Mouse (Mus musculus): Measurements from ENCODE around the gene Rpl5.

GRCm38 (mm10) chr5:107948899-107949298 is 48.6 kb downstream of the Rpl5 start:
- no peak for TF ChIP-seq GATA1 (IDR thresholded peaks at IDR 0.05; ENCODE audit: borderline replicate concordance, low read length)
- no peak for TF ChIP-seq CTCF (IDR thresholded peaks at IDR 0.05; ENCODE audit: low read depth, low read length)
- no peak for TF ChIP-seq TAL1 (conservative IDR thresholded peaks at IDR 0.05; ENCODE audit: low read depth, low read length)
- TF ChIP-seq GATA2 (IDR thresholded peaks at IDR 0.05; ENCODE audit: borderline replicate concordance, low read depth, low read length) = no peak

All from G1E (cell line).